Mouse (Mus musculus) neutrophil, adult 5-6 weeks (primary cell): ENCODE results near the gene Amd1. TPM values are rescaled to one million over a fixed set of nuclear protein-coding genes. Genes with fewer than 3 reads are reported as not detected.

Source experiments
- ATAC-seq: fragments of 151-379, 151-347 bp; 2 replicates; pipeline ENCODE4 v1.8.0; 2017; ENCODE audit warnings: mild to moderate bottlenecking, moderate TSS enrichment; ENCODE audit not compliant: insufficient number of reproducible peaks, poor library complexity, low FRiP score, severe bottlenecking; ENCODE audit errors: extremely low read depth
- total RNA-seq: library from RNA; stranded (forward); fragments of 200-1000 nt; gene quantifications from 2 replicates; pipeline ENCODE4 v1.2.3, GENCODE M21; 2017

Amd1 gene
- total RNA-seq, 1 experiment from 2014 or later = 62.4 TPM

GRCm38 (mm10) chr10:40259542-40259941 is 42.4 kb downstream of the Amd1 start:
- ATAC-seq = no peak

DNA sequence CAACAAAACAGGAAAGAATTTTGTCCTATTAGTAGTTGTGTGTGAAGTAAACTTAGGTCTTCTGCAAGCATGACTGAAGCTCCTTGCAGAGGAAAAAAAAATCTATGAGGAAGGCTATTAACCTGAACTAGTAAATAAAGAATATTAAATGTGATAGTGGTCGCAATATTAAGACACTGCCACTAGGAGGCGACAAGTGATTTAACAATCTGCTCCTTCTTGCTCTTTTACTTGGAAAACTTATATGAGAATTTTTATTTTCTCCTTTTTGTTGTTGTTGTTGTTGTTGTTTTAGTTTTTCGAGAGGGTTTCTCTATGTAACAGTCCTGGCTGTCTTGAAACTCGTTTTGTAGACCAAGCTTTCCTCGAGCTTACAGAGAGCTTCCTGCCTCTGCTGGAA is 43.0 kb downstream of the Amd1 start:
- peak; percentile 7; the same call in 1 of the 2 replicates for ATAC-seq

GRCm38 (mm10) chr10:40258401-40258966 is 43.5 kb downstream of the Amd1 start:
- ATAC-seq = peak; percentile 69

DNA sequence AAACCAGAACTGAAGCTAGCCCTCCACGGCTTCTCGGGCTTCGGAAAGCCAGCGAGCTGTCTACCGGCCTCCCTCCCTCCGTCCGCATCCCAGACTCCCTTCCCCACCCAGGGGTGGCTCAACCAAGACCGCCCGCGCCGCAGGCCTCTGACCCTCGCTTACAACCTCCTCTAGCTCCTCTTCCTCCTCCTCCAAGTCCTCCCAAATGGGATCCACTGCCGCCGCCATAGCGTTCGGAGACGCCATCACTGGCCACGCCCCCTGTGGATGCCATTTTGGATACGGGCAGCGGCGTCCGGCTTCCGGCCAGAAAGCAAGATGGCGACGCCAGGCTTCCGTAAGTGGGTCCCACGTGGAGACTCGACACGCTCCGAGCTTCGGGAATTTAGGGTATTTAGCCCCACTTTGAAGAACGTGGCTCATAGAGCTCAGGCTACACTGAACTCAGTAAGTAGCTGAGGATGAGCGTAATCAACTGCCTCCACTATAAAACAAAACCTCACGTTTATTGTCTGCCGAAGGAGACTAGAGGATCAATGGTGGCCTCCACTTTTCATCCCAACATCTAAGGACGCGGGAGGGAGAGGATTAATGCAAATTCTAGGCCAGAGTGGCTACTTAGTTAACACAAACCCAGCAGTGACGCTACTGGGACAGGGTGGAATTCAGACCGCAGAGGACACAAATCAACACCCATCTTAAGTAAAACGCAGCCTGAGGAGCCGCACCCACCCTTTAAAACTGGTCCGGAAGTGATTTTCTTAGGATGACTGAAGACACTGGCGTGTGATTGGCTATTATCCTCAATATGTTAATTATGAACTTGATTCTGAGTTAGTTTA is 44.4 kb downstream of the Amd1 start, which contains the start of gene Gtf3c6:
Gene Gtf3c6 (minus strand): TSS at position 695 of the 842 bp plus-strand sequence.
- peak; percentile 76 for ATAC-seq

GRCm38 (mm10) chr10:40256716-40257115 is 45.3 kb downstream of the Amd1 start:
- ATAC-seq = no peak

DNA sequence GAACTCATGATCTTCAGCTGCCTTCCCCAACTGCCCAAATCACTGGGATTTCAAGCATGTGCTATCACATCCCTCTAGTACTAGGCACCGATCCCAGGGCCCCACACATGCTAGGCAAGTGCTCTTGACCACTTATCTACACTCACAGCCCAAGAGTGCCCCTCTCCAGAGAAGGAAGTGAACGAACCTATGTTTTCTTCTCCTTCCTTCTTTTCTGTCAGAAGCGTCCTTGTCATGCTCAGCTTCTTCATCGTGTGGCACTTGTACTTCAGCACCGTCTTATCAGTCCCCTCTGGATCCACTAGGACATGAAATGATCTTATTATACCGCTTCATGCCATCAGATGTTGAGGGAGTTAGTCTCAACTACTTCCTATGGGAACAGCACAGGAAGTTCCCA is 51.0 kb downstream of the Amd1 start:
- no peak for ATAC-seq

GRCm38 (mm10) chr10:40249625-40250024 is 52.4 kb downstream of the Amd1 start:
- no peak for ATAC-seq

DNA sequence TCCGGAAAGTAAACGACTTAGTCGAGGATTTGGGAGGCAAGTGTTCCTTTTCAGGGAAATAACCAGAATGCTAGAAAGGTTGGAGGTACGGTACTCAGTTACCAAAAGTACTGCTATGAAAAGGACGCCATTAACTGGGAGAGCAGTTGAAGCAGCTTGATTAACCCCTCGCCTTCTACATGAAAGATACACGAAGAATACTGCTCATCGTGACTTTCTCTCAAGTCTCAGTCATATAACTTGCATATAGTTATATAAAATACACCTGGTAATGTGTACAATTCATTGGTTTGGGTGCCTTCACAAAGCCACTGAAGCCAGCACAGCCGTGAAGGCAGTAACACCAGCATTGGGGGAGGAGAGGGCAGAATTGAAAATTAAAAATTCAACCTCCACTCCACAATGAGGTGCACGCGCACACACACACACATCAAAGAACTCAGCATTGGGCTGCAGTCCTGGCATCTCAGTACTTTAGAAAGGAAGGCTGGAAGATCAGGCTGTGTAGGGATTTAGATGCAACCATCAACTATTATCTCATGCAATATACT is 54.7 kb downstream of the Amd1 start:
- no peak for ATAC-seq

- ATAC-seq = peak; percentile 96
Observed at GRCm38 (mm10) chr10:40246374-40247165, 55.4 kb downstream of the Amd1 start, which contains the start of gene Rpf2. TSS of gene Rpf2 (minus strand) at chr10:40247036.

DNA sequence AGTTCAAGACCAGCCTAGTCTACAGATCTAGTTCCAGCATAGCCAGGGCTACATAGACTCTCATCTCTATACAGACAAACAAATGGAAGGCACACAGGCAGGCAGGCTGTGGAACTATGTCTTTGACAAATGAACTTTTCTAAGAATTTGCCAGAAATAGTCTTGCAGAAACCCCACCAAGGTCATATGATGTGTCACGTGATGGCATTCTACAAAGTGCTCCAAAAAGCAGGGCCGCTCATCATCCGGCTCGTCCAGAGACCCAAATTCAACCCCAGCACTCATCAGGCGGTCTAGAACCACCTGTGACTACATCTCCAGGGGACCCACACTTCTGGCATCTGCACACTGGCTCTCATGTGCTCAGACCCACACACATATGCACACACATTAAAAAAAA is 64.2 kb downstream of the Amd1 start:
- no peak for ATAC-seq

Other genes starting within 250 kb of the Amd1 start
- gene Slc16a10, start 159.9 kb downstream of the Amd1 start, total RNA-seq = 6.8 and 6.9 TPM in 2 replicates
- gene Rpf2, start 55.1 kb downstream of the Amd1 start, total RNA-seq = 27.7 and 31.8 TPM in 2 replicates
- gene Gtf3c6, start 44.1 kb downstream of the Amd1 start, total RNA-seq = 47.5 and 59.8 TPM in 2 replicates
- gene Cdk19, start 37.4 kb upstream of the Amd1 start, total RNA-seq = 63.7 and 65.8 TPM in 2 replicates